Mouse (Mus musculus) heart, adult 2 months (tissue): ENCODE data around the gene Dnaja3. TPM values are rescaled to one million over a fixed set of nuclear protein-coding genes. Genes with fewer than 3 reads are reported as not detected.
A peak's percentile ranks its signal among the peaks of the same experiment; 100 is the strongest.

Source experiments
- DNase-seq, 2 experiments: peaks; one replicate each; pipeline ENCODE4 v3.0.0; 2021
- H3K27ac ChIP-seq: fragments of 200-600 bp; 2 replicates; pipeline ENCODE4 v1.8.1; 2022
- H3K27me3 ChIP-seq: fragments of 200-500 bp; 2 replicates; pipeline ENCODE4 v1.6.1; 2012; ENCODE audit warnings: mild to moderate bottlenecking, low read length, inconsistent platforms, mixed read lengths; ENCODE audit not compliant: control insufficient read depth, insufficient read depth
- H3K36me3 ChIP-seq: fragments of 200-500 bp; 2 replicates; pipeline ENCODE4 v1.6.1; 2012; ENCODE audit warnings: low read length, inconsistent platforms; ENCODE audit not compliant: control insufficient read depth, insufficient read depth
- H3K4me1 ChIP-seq: fragments of 200-500 bp; 2 replicates; pipeline ENCODE4 v1.6.1; 2011; ENCODE audit warnings: low read length; ENCODE audit not compliant: control insufficient read depth, insufficient read depth
- H3K4me3 ChIP-seq: fragments of 200-600 bp; 2 replicates; pipeline ENCODE4 v1.8.1; 2022
- H3K79me2 ChIP-seq: fragments of 200-500 bp; replicated peaks from 2 replicates; pipeline ENCODE4 v1.6.1; 2012; ENCODE audit warnings: mild to moderate bottlenecking, inconsistent platforms, low read length, moderate library complexity, mixed read lengths; ENCODE audit not compliant: control insufficient read depth, insufficient read depth
- H3K9ac ChIP-seq: fragments of 200-500 bp; 2 replicates; pipeline ENCODE4 v1.6.1; 2012; ENCODE audit warnings: low read depth, mild to moderate bottlenecking, control low read depth, inconsistent platforms, low read length, mixed read lengths
- CTCF ChIP-seq: fragments of 200-600 bp; IDR thresholded peaks from 2 replicates; pipeline ENCODE4 v1.8.1; 2022; ENCODE audit warnings: antibody characterized with exemption, mild to moderate bottlenecking, moderate library complexity
- EP300 ChIP-seq: fragments of 200-500 bp; IDR thresholded peaks from 2 replicates; pipeline ENCODE4 v1.6.1; 2011; ENCODE audit warnings: low read depth, low read length, control low read depth; ENCODE audit not compliant: insufficient read depth
- POLR2A ChIP-seq: fragments of 200-500 bp; IDR thresholded peaks from 2 replicates; pipeline ENCODE4 v1.6.1; 2011; ENCODE audit warnings: mild to moderate bottlenecking, low read depth, low read length, control low read depth; ENCODE audit not compliant: insufficient read depth
- WGBS: fragments of 180-500 bp; shearing (Covaris S2); methylation state at CpG from one replicate; pipeline ENCODE4 v1.1.7; 2018; 5-methylcytosine and 5-hydroxymethylcytosine counted together
- intact Hi-C: fragments of 180-260 bp; cut with DNase I; formaldehyde crosslinking; loops from one replicate; pipeline ENCODE4 v1.15.1; 2025
- polyA plus RNA-seq: library from polyadenylated mRNA; depleted of rRNA; stranded (reverse); fragments of >200 nt; gene quantifications from 2 replicates; pipeline ENCODE4 v1.2.3, GENCODE M21; 2012
- total RNA-seq, 2 experiments: library from RNA; stranded (reverse); gene quantifications; 2 replicates each; pipeline ENCODE4 v1.2.3; 2021

Dnaja3 gene
- total and polyA plus RNA-seq, 3 experiments, result 80.8 to 150 (median 138) TPM

DNA sequence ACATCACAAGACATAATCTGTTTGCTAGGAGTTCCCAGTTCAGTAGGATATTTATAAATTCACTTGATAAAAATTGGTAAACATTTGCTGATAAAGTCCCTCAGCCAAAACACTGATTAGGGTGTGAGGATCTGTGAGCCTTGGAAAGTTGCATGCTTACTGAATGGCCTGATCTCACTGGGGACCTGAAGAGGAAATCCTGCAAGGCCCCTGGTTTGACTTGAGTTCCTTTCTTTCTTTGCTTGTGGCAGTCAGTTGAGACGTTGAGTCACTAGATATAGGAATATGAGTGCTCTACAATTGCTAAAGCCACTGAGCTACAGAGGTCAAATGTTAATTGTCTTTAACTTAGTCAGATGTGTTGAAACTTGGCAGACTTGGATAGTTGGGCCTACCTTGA lies 88.2 kb downstream of the Dnaja3 start:
- Histone ChIP-seq H3K9ac (no peak overlapping the region; the same call in 1 of the 2 replicates), H3K4me1 (peaks cover 9% of the 10 kb centered on the region), H3K27ac (peak overlapping the region; percentile 98), H3K4me3 (peak overlapping the region; percentile 8; the same call in 1 of the 2 replicates), H3K79me2 (peaks cover 4% of the 10 kb centered on the region; the same call in 1 of the 2 replicates), H3K27me3 (no peaks in the 10 kb centered on the region), H3K36me3 (peaks cover 28% of the 10 kb centered on the region)
- intact Hi-C loops, result loop anchor here (2.0 kb wide), 1 partner anchor 61 kb away; no protein-coding TSS in a partner anchor
- peak; percentile 18 to 20 for DNase-seq
- WGBS, result 0% methylated on average over 1 of the region's 1 CpGs
- TF ChIP-seq POLR2A (no peak), CTCF (no peak), EP300 (no peak)

DNA sequence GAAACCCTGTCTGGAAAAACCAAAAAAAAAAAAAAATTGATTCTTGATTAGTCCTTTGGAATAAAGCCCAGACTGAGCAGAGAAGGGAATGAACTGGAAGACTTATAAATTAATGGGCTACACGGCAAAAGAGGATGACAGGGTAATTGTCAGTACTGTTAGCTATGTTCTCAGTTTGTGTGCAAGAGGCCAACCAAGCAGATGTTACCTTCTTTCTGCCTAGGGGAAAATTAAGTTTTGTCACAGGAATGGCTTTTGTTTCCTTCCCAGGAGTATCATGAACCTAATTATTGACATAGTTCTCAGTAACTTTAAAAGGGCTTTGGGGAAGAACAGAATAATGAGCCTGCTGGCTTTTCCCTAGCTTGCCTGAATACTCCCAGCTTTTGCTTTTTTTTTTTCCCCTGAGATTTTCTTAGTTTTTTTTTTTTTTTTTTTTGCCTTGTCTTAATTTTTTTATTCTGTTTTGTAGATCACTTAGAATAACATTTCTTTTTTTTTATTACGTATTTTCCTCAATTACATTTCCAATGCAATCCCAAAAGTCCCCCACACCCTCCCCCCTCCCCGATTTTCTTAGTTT lies 91.1 kb downstream of the Dnaja3 start:
- Histone ChIP-seq H3K27me3 (no peaks in the 10 kb centered on the region), H3K36me3 (peaks cover 28% of the 10 kb centered on the region), H3K79me2 (peaks cover 7% of the 10 kb centered on the region), H3K9ac (no peak overlapping the region), H3K4me3 (no peak overlapping the region), H3K4me1 (peaks cover 7% of the 10 kb centered on the region), H3K27ac (peak overlapping the region; percentile 49)
- 45% methylated on average over 3 of the region's 3 CpGs for WGBS
- DNase-seq, result no peak
- intact Hi-C loops, result no loop called here
- TF ChIP-seq POLR2A, result no peak
- no peak for TF ChIP-seq CTCF
- no peak for TF ChIP-seq EP300

GRCm38 (mm10) chr16:4736262-4736661 lies 96.5 kb downstream of the Dnaja3 start:
- WGBS, result 61% methylated on average over 2 of the region's 2 CpGs
- H3K79me2 ChIP-seq, result peaks cover 13% of the 10 kb centered on the region
- H3K9ac ChIP-seq, result no peak overlapping the region
- no peak overlapping the region for H3K27ac ChIP-seq
- no peaks in the 10 kb centered on the region for H3K27me3 ChIP-seq
- no peak overlapping the region for H3K4me3 ChIP-seq
- intact Hi-C loops, result no loop called here
- peaks cover 20% of the 10 kb centered on the region for H3K36me3 ChIP-seq
- TF ChIP-seq POLR2A, result no peak
- TF ChIP-seq CTCF, result no peak
- TF ChIP-seq EP300, result no peak
- DNase-seq, result no peak
- H3K4me1 ChIP-seq, result peaks cover 8% of the 10 kb centered on the region

DNA sequence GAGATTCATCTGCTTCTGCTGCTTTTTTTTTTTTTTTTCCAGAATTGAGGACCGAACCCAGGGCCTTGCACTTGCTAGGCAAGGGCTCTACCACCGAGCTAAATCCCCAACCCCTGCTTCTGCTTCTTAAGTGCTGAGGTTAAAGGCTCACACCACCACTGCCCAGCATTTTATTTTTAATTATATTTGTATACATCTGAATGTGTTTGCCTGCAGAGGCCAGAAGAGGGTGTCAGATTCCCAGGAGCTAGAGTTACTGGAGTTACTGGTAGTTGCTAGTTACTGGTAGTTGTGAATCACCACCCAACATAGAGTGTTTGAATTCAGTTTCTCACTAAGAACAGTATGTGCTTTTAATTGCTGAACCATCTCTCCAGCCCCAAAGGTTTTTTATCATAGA lies 100.2 kb downstream of the Dnaja3 start:
- intact Hi-C loops, result no loop called here
- H3K36me3 ChIP-seq, result peaks cover 18% of the 10 kb centered on the region
- no peak overlapping the region for H3K4me3 ChIP-seq
- DNase-seq, result no peak
- no peak overlapping the region for H3K27ac ChIP-seq
- TF ChIP-seq POLR2A, result no peak
- TF ChIP-seq CTCF, result peak; percentile 44
- TF ChIP-seq EP300, result no peak
- no peak overlapping the region for H3K9ac ChIP-seq
- H3K79me2 ChIP-seq, result peaks cover 15% of the 10 kb centered on the region
- H3K4me1 ChIP-seq, result peaks cover 6% of the 10 kb centered on the region
- no peaks in the 10 kb centered on the region for H3K27me3 ChIP-seq
- 89% methylated on average over 2 of the region's 2 CpGs for WGBS

DNA sequence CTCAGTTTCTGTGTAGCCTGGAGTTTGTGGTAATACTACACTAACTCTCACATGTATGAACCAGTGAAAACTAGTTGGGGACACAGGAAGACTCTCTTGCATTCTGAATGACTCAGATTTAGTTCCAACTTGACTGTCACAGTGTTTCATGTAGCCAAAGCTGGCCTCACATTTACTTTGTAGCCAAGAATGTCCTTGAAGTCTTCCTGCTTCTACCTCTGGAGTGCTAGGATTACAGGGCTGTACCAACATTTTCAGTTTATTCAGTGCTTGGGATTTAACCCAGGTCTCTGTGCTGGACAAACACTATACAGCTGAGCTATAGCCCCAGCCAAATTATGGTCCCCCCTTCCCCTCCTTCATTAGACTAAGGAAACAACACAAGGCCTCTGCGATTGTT lies 102.4 kb downstream of the Dnaja3 start:
- DNase-seq, result no peak
- TF ChIP-seq POLR2A (no peak), CTCF (no peak), EP300 (no peak)
- peaks cover 9% of the 10 kb centered on the region for H3K36me3 ChIP-seq
- H3K4me1 ChIP-seq, result peaks cover 6% of the 10 kb centered on the region
- WGBS, result 96% methylated on average over 1 of the region's 1 CpGs
- no peak overlapping the region for H3K27ac ChIP-seq
- no peak overlapping the region for H3K4me3 ChIP-seq
- H3K27me3 ChIP-seq, result no peaks in the 10 kb centered on the region
- H3K9ac ChIP-seq, result no peak overlapping the region
- intact Hi-C loops, result no loop called here
- H3K79me2 ChIP-seq, result peaks cover 11% of the 10 kb centered on the region

DNA sequence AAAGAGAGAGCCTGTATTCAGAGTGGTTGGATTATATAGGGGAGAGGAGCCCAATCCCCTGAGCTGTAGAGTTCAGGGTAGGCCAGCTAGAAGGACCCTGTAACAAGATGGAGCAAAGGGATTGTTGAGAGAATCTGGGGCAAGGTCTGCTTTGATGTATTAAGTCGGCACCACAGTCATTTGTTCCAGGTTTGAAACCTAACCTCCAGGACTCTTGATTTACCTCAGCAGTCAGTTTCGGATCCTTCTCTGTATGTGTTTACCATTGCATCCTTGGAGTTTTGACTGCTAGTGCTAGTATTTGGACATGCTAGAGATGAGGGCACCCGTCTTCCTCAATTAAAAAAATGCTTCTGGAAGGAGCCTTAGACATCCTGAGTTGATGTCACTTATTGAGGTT lies 112.4 kb downstream of the Dnaja3 start:
- 96% methylated on average over 3 of the region's 3 CpGs for WGBS
- peaks cover 3% of the 10 kb centered on the region for H3K4me1 ChIP-seq
- intact Hi-C loops, result no loop called here
- no peak overlapping the region for H3K9ac ChIP-seq
- H3K36me3 ChIP-seq, result peaks cover 18% of the 10 kb centered on the region
- H3K79me2 ChIP-seq, result no peaks in the 10 kb centered on the region
- H3K27ac ChIP-seq, result no peak overlapping the region
- H3K4me3 ChIP-seq, result no peak overlapping the region
- DNase-seq, result no peak
- no peak for TF ChIP-seq POLR2A
- no peak for TF ChIP-seq EP300
- TF ChIP-seq CTCF, result no peak
- no peaks in the 10 kb centered on the region for H3K27me3 ChIP-seq
